Mouse (Mus musculus): Measurements from ENCODE around the gene Cela3b. TPM values are rescaled to one million over a fixed set of nuclear protein-coding genes. Genes with fewer than 3 reads are reported as not detected.

Gene Cela3b
- total and polyA plus RNA-seq, 3 experiments, result not detected

DNA sequence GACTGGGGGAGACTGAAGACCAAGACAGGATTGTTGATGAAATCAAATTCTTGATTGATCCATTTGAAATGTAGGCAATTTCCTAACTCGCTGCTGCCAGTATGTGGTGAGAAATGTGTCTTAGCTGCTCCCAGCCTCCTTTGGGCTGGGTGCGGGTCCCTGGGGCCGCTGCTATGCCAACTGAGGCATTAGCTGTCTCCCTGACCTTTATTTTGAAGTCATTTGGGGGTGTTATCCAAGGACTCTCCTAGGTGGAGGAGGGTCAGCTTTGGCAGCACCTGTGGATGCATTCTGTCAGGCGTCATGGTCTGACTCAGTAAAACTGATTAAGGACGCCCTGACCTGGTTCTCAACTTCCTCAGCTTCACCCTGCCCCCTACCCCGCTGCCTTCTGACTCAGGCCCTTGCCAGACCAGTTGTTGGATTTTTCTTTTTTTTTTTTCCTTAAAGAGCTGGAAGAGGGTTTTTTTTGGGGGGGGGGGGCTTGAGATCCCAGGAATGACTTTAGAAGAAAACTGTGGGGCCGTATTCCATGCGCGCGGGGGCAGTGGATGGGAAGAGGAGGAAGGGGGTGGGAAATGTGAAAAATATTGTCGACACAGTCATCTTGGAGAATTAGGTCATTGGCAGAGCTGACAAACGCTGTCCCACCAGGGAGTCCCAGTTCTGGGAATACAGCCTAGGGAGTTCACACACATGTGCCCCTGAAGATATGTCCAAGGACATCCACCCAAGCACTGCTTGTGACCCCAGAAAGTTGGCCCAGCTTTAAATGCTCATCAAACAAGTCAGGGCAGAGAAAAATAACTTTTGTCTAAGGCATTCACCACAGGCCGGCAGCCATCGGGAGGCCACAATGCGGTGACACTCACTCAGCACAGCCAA is 33.5 kb downstream of the Cela3b start:
- H3K4me3 ChIP-seq (replicated peaks in 1 of 3; ENCODE audit: low read depth in 2 of 3, low read length in 2 of 3, poor library complexity in 1 of 3), result no peak overlapping the region
- H3K9ac ChIP-seq (ENCODE audit: insufficient read depth, low read depth), result no peak overlapping the region
- no peak for DNase-seq (ENCODE audit: extremely low read depth)
- peaks cover 2 to 13% of the 10 kb centered on the region in 2 experiments; a peak in 2 of 4 replicates for H3K4me1 ChIP-seq (ENCODE audit: control insufficient read depth in 1 of 2, insufficient read depth in 2 of 2)
- no peaks in the 10 kb centered on the region for H3K36me3 ChIP-seq (replicated peaks in 1 of 2; ENCODE audit: control insufficient read depth in 1 of 2, insufficient read depth in 1 of 2, low read length in 1 of 2)
- peaks cover 3% of the 10 kb centered on the region for H3K9me3 ChIP-seq (replicated peaks; ENCODE audit: low read length)
- H3K4me2 ChIP-seq (ENCODE audit: insufficient read depth, low read depth, poor library complexity, severe bottlenecking), result no peak overlapping the region
- in situ Hi-C loops (cut with MboI; ENCODE audit: low pct_ligation_motif_present, low pct_unique_long_range_greater_than_20kb, low sequenced_read_pairs), result no loop called here
- peaks cover 4% of the 10 kb centered on the region for H3K27me3 ChIP-seq (replicated peaks)
- TF ChIP-seq USF1 (IDR thresholded peaks at IDR 0.05; ENCODE audit: low read depth, low read length), result no peak
- no peak for TF ChIP-seq MEF2A (IDR thresholded peaks at IDR 0.05; ENCODE audit: borderline replicate concordance, low read depth, low read length)
- TF ChIP-seq USF2 (conservative IDR thresholded peaks at IDR 0.05; ENCODE audit: low read depth, low read length), result no peak
- TF ChIP-seq SIN3A (IDR thresholded peaks at IDR 0.05; ENCODE audit: low read length), result no peak
- TF ChIP-seq MAX (IDR thresholded peaks at IDR 0.05; ENCODE audit: low read length), result no peak
- no peak for TF ChIP-seq BHLHE40 (IDR thresholded peaks at IDR 0.05; ENCODE audit: low read depth, low read length)
- TF ChIP-seq HCFC1 (IDR thresholded peaks at IDR 0.05; ENCODE audit: low read depth, low read length), result no peak
- TF ChIP-seq JUND (conservative IDR thresholded peaks at IDR 0.05; ENCODE audit: low read depth, low read length), result no peak
- no peak for TF ChIP-seq POLR2AphosphoS2 (IDR thresholded peaks at IDR 0.05; ENCODE audit: low read depth, low read length)
- TF ChIP-seq TBP (conservative IDR thresholded peaks at IDR 0.05; ENCODE audit: low read depth, low read length), result no peak
- TF ChIP-seq UBTF (IDR thresholded peaks at IDR 0.05; ENCODE audit: low read depth, low read length), result no peak
- no peak for TF ChIP-seq CHD1 (IDR thresholded peaks at IDR 0.05; ENCODE audit: low read depth, low read length)
- no peaks in the 10 kb centered on the region for H3K79me2 ChIP-seq (replicated peaks; ENCODE audit: control insufficient read depth, extremely low read depth, insufficient read depth, poor library complexity, severe bottlenecking)
- H3K27ac ChIP-seq (ENCODE audit: insufficient read depth, low read depth), result no peak overlapping the region
- dilution Hi-C loops (cut with MboI; ENCODE audit: extremely low pct_ligation_motif_present, extremely low pct_unique_long_range_greater_than_20kb, low sequenced_read_pairs), result no loop called here

DNA sequence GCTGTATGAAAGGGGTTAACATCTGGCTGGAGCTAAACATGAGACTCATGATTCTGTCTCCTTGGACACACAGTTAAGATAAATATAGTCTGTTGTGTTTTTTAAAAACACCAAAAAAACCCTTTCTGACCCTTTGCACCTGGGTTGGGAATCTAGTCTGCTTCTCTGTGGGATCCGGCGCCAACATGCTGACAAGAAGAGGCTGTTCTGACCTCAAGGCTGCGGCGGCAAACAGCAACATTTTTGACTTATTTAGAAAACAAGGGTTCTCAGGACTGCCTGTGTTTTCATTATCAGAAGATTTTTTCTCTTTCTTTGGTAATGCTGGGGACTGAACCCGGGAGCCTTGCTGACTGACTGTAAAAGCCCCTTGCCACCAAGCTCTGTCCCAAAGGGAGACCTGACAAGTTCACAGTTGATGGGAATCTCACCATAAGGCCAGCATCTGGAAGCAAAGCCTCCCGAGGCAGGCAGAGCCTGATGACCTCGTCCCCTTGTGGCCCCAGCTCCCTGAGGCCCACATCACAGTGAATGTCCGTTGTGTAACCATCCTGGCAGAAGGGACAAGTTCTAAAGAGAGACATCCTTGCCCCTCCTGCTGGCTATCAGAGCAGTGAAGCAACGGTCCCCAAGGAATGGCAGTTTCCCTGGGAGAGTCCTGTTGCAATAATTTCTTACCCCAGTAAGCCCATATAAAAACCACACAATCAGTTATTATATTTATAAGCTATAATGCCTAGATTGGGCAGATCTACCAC is 36.8 kb downstream of the Cela3b start:
- Histone ChIP-seq H3K9ac (ENCODE audit: insufficient read depth, low read depth) (no peak overlapping the region), H3K36me3 (replicated peaks in 1 of 2; ENCODE audit: control insufficient read depth in 1 of 2, insufficient read depth in 1 of 2, low read length in 1 of 2) (peaks cover 0 to 12% of the 10 kb centered on the region in 2 experiments), H3K27me3 (replicated peaks) (no peaks in the 10 kb centered on the region), H3K79me2 (replicated peaks; ENCODE audit: control insufficient read depth, extremely low read depth, insufficient read depth, poor library complexity, severe bottlenecking) (no peaks in the 10 kb centered on the region), H3K4me3 (replicated peaks in 1 of 3; ENCODE audit: low read depth in 2 of 3, low read length in 2 of 3, poor library complexity in 1 of 3) (no peak overlapping the region), H3K4me2 (ENCODE audit: insufficient read depth, low read depth, poor library complexity, severe bottlenecking) (no peak overlapping the region), H3K4me1 (ENCODE audit: control insufficient read depth in 1 of 2, insufficient read depth in 2 of 2) (peaks cover 6 to 21% of the 10 kb centered on the region in 2 experiments; a peak in 3 of 4 replicates), H3K9me3 (replicated peaks; ENCODE audit: low read length) (peaks cover 5% of the 10 kb centered on the region), H3K27ac (ENCODE audit: insufficient read depth, low read depth) (no peak overlapping the region)
- DNase-seq (ENCODE audit: extremely low read depth), result no peak
- dilution Hi-C loops (cut with MboI; ENCODE audit: extremely low pct_ligation_motif_present, extremely low pct_unique_long_range_greater_than_20kb, low sequenced_read_pairs), result no loop called here
- TF ChIP-seq KAT2A (IDR thresholded peaks at IDR 0.05; ENCODE audit: insufficient replicate concordance, low read length) (no peak), CTCF (conservative IDR thresholded peaks at IDR 0.05 in 1 of 2, IDR thresholded peaks at IDR 0.05 in 1 of 2; ENCODE audit: low read depth in 2 of 2, low read length in 2 of 2) (no peak), MAX (IDR thresholded peaks at IDR 0.05; ENCODE audit: low read length) (no peak), MYC (IDR thresholded peaks at IDR 0.05; ENCODE audit: low read depth, low read length) (no peak), TBP (conservative IDR thresholded peaks at IDR 0.05; ENCODE audit: low read depth, low read length) (no peak), MXI1 (IDR thresholded peaks at IDR 0.05; ENCODE audit: low read depth, low read length) (no peak), GABPA (IDR thresholded peaks at IDR 0.05; ENCODE audit: insufficient replicate concordance, low read depth, low read length) (no peak), TCF12 (IDR thresholded peaks at IDR 0.05; ENCODE audit: low read depth, low read length) (no peak), EP300 (IDR thresholded peaks at IDR 0.05; ENCODE audit: low read length) (no peak), MAZ (IDR thresholded peaks at IDR 0.05; ENCODE audit: low read depth, low read length) (no peak), MAFK (IDR thresholded peaks at IDR 0.05; ENCODE audit: insufficient replicate concordance, low read length) (no peak), USF2 (conservative IDR thresholded peaks at IDR 0.05; ENCODE audit: low read depth, low read length) (no peak), E2F4 (IDR thresholded peaks at IDR 0.05; ENCODE audit: insufficient replicate concordance, low read depth, low read length) (no peak), ZMIZ1 (IDR thresholded peaks at IDR 0.05; ENCODE audit: low read depth, low read length) (no peak), RAD21 (IDR thresholded peaks at IDR 0.05; ENCODE audit: low read depth, low read length) (no peak), ZC3H11A (IDR thresholded peaks at IDR 0.05; ENCODE audit: low read depth, low read length) (no peak)
- in situ Hi-C loops (cut with MboI; ENCODE audit: low pct_ligation_motif_present, low pct_unique_long_range_greater_than_20kb, low sequenced_read_pairs), result no loop called here
